Mouse (Mus musculus) hindlimb bud, embryonic 11.5 days (tissue): ENCODE data around the gene Gpr63.
"Not testable (repeated sequence)": the region's sequence is repeated elsewhere in the genome, so short reads cannot be mapped to it uniquely, and the experiment has no call there.

Source experiments
- DNase-seq: peaks from one replicate; pipeline ENCODE4 v3.0.0-alpha.2; 2012; ENCODE audit warnings: low read depth, low spot score; ENCODE audit errors: extremely low spot score

Gene Gpr63

GRCm38 (mm10) chr4:25055541-25055940, 89.3 kb downstream of the Gpr63 start:
- DNase-seq: not testable (repeated sequence)
